ENCODE assay signal across 24 mouse cellular contexts in the genomic region with DNA sequence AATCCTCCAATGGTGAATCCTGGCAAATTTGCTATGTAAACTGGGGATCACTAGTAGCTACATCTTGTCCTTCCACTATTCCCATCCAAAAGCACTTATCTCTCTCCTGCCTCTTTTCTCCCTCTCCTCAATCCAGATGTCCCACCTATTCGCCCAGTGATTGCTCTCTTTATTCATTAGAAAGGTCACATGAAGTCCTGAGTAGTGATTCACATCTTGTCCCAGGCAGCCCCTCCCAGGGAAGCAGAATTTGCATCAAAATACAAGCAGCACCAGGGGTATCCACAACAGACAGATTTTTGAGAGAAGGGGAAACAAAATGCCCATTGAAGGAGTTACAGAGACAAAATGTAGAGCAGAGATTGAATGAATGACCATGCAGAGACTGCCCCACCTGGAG.
"Had no signal": no experiment of that assay in that cellular context is flagged by ENCODE, and none has a peak within 500 bp of the region (broad histone marks: within the 10 kb centered on the region; RNA-seq: fewer than 3 reads in every experiment).

No protein-coding gene starts in this region.

- H3K36me3 ChIP-seq: heart, embryonic 10.5 days; heart, embryonic 12.5 days; hindbrain, embryonic 10.5 days; hindbrain, embryonic 12.5 days; kidney, embryonic 15.5 days; limb, embryonic 13.5 days; limb, embryonic 15.5 days; liver, embryonic 12.5 days had no signal

- DNase-seq: gastrocnemius, adult 2 months; gastrocnemius, postnatal 10 days; gastrocnemius, postnatal 25 days; heart, adult 18-20 months; heart, postnatal 10 days; heart, postnatal 4 days; kidney, adult 11 months; kidney, adult 2 months; kidney, adult 9 months; kidney, postnatal 14 days; kidney, postnatal 36 days; layer of hippocampus, adult 9-11 months; layer of hippocampus, postnatal 36 days; left cerebral cortex, postnatal 4 days had no signal

- H3K9me3 ChIP-seq: heart, embryonic 10.5 days; heart, embryonic 12.5 days; hindbrain, embryonic 10.5 days; hindbrain, embryonic 12.5 days; kidney, embryonic 15.5 days; limb, embryonic 13.5 days; limb, embryonic 15.5 days had no signal

- ATAC-seq: hindbrain, embryonic 16.5 days; intestine, embryonic 16.5 days; liver, embryonic 12.5 days had no signal

- H3K4me1 ChIP-seq: heart, embryonic 10.5 days; heart, embryonic 12.5 days; hindbrain, embryonic 10.5 days; hindbrain, embryonic 12.5 days; limb, embryonic 15.5 days; liver, embryonic 12.5 days had no signal

- H3K27me3 ChIP-seq: heart, embryonic 12.5 days; hindbrain, embryonic 12.5 days; kidney, embryonic 15.5 days; limb, embryonic 13.5 days; limb, embryonic 15.5 days; liver, embryonic 12.5 days had no signal

- H3K4me3 ChIP-seq: gastrocnemius, adult 2 months; heart, embryonic 10.5 days; heart, embryonic 12.5 days; hindbrain, embryonic 10.5 days; hindbrain, embryonic 12.5 days; kidney, embryonic 15.5 days; limb, embryonic 13.5 days; limb, embryonic 15.5 days; liver, embryonic 12.5 days had no signal
